Mouse (Mus musculus) erythroblast, embryonic 14.5 days (primary cell): ENCODE results near the gene Sbno2.

Source experiments
- GATA1 ChIP-seq: IDR thresholded peaks from 2 replicates; pipeline ENCODE4 v1.6.1; 2012; ENCODE audit warnings: low read length, inconsistent platforms, mixed read lengths
- TAL1 ChIP-seq: IDR thresholded peaks from 3 replicates; pipeline ENCODE4 v1.6.1; 2012; ENCODE audit warnings: low read length, inconsistent platforms, mixed read lengths

- TF ChIP-seq GATA1 (no peak), TAL1 (no peak)
Observed at GRCm38 (mm10) chr10:80144159-80144558, 38.8 kb upstream of the Sbno2 start.
